Mouse (Mus musculus): ENCODE measurements at regions not wholly inside any gene's neighbourhood (a gene's known extent, or its start where the extent isn't known, plus 50 kb on each side); places are given as distances from the start of the nearest gene placed in this dataset.

DNA sequence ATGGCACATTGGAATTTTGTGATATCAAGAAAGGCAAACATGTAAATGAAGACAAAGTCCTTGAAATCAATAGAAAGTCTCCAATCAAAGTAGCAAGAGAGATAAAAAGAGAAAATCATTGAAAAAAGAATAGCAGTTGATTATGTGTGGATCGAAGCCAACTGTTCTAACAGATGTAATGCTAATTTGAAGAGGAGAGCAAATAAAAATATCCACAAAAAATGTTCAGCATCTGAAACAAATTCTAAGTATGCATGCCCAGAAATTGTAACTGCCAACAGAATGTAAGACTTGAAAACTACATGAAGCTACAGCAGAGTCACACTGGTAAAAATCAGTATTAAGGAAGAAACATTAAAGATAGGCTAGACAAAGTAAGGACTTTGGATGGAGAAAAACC lies 587.2 kb upstream of the Galntl6 start:
- DNase-seq (ENCODE audit: low read depth, low spot score) = no peak

GRCm38 (mm10) chr8:59491392-59491791 lies 579.0 kb upstream of the Galntl6 start:
- no peak for DNase-seq (ENCODE audit: low read depth, low spot score)

DNA sequence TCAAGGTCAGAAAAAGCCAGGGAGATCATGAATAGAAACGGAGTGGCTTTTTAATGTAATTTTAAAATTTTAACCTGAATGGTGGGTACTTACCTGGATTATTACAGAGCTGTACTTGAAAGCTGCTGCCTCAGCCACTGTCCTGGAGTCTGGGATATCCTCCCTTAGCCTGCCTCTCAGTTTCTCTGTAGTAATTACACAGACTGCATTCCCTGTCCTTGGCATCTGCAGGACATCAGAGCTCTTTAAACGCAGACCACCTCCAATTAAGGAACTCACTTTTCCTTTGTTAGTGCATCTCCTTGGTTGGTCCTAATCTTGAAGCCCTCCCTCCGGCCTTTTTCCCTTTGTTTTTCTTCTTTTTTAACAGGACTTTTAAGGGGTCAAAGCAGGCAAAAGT lies 565.8 kb upstream of the Galntl6 start:
- no peak for DNase-seq (ENCODE audit: low read depth, low spot score)

DNA sequence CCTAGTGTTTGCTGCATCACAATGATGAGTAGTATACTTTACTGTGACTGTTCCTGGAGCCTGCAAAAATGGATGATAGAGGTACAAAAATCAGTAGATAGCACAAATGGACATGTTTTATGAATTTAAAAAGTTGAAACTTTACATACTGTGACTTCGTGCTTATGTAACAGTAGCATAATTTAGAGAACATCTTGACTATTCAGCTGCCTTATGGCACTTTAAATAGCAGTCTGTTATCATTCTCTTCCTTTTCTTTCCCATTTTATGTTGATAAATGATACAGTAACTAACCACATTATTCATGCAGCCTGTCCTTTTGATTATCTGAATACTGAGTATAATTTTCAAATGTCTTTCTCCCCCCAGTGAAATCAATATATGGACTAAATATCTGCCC lies 561.8 kb upstream of the Galntl6 start:
- DNase-seq (ENCODE audit: low read depth, low spot score) = no peak

- no peak for DNase-seq (ENCODE audit: low read depth, low spot score)
Measured at GRCm38 (mm10) chr8:59448622-59449021, 536.2 kb upstream of the Galntl6 start.

DNA sequence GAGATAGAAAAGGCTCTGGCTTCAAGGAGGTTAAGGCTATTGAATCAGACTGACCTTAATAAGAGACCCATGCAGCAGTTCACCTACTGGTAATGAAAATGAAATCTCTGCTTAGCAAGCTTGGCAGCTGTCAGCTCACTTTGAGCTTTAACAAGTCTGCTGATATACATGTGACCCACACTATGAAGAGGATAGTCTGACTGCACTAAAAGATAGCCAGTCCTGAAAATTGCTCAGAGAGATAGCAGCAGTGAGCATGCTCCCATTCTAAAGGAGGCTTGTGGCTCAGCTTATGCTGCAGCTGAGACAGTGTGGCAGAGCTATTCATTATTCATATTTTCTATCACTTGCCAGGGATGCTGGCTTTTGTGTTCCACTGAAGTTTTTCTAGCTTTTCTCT lies 491.2 kb upstream of the Galntl6 start:
- DNase-seq (ENCODE audit: low read depth, low spot score) = no peak

DNA sequence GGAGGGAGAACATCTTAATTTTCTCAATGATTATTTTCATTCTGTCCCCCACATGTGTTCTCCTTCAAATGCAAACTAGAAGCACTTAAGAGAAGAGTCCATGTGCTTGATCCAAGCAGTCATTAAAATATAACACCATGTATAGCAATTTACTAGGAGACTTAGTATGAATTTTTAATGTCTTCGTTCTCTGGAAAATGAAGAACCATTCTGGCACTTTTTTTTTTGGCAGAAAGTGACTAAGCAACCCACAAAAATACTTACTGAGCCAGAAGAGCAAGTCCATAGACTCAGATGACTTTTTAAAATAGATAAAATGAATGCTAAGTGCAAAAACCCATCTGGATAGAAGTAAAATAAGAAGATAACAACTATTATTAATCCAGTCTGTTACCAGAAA lies 477.3 kb upstream of the Galntl6 start:
- DNase-seq (ENCODE audit: low read depth, low spot score) = no peak

- peak; percentile 12 for DNase-seq (ENCODE audit: low read depth, low spot score)
Measured at GRCm38 (mm10) chr8:59384711-59385110, 472.3 kb upstream of the Galntl6 start.

- no peak for DNase-seq (ENCODE audit: low read depth, low spot score)
Measured at GRCm38 (mm10) chr8:59352983-59353382, 440.5 kb upstream of the Galntl6 start.

GRCm38 (mm10) chr8:59334990-59335389 lies 422.6 kb upstream of the Galntl6 start:
- DNase-seq (ENCODE audit: low read depth, low spot score) = no peak

Measured in A20 (cell line).